Mouse (Mus musculus) spleen, adult 2 months (tissue): Measurements from ENCODE around the gene Bbs12. TPM values are rescaled to one million over a fixed set of nuclear protein-coding genes. Genes with fewer than 3 reads are reported as not detected.

ENCODE experiments used
- DNase-seq, 2 experiments: peaks; one replicate each; pipeline versions ENCODE4 v3.0.0 to v3.0.0-alpha.2; 2012 to 2021; ENCODE audit warnings: low spot score in 2 of 2, low read depth in 1 of 2
- H3K27ac ChIP-seq: fragments of 200-500 bp; 2 replicates; pipeline ENCODE4 v1.5.1; 2012; ENCODE audit warnings: low read length, inconsistent platforms; ENCODE audit not compliant: insufficient read depth
- H3K27me3 ChIP-seq: fragments of 200-500 bp; 2 replicates; pipeline ENCODE4 v1.6.1; 2012; ENCODE audit warnings: mild to moderate bottlenecking, moderate library complexity, low read length, inconsistent platforms; ENCODE audit not compliant: control insufficient read depth, insufficient read depth
- H3K36me3 ChIP-seq: fragments of 200-500 bp; 2 replicates; pipeline ENCODE4 v1.6.1; 2012; ENCODE audit warnings: mild to moderate bottlenecking, low read length, inconsistent platforms; ENCODE audit not compliant: control insufficient read depth, insufficient read depth
- H3K4me1 ChIP-seq: fragments of 200-500 bp; 2 replicates; pipeline ENCODE4 v1.6.1; 2011; ENCODE audit warnings: inconsistent platforms; ENCODE audit not compliant: control insufficient read depth, insufficient read depth, insufficient read length
- H3K4me3 ChIP-seq: fragments of 200-500 bp; 2 replicates; pipeline ENCODE4 v1.5.1; 2011; ENCODE audit warnings: mild to moderate bottlenecking, inconsistent platforms; ENCODE audit not compliant: insufficient read depth, insufficient read length; ENCODE audit errors: extremely low read depth
- CTCF ChIP-seq: fragments of 200-500 bp; IDR thresholded peaks from 2 replicates; pipeline ENCODE4 v1.5.1; 2011; ENCODE audit warnings: mild to moderate bottlenecking, inconsistent platforms; ENCODE audit not compliant: insufficient read depth, insufficient read length, insufficient replicate concordance; ENCODE audit errors: extremely low read depth
- POLR2A ChIP-seq: fragments of 200-500 bp; IDR thresholded peaks from 2 replicates; pipeline ENCODE4 v1.6.1; 2011; ENCODE audit warnings: low read depth, low read length, inconsistent platforms
- whole genome bisulfite sequencing: fragments of 180-500 bp; shearing (Covaris S2); methylation state at CpG from one replicate; pipeline ENCODE4 v1.1.7; 2018; 5-methylcytosine and 5-hydroxymethylcytosine counted together
- polyA plus RNA-seq: library from polyadenylated mRNA; depleted of rRNA; stranded (reverse); fragments of >200 nt; gene quantifications from 2 replicates; pipeline ENCODE4 v1.2.3, GENCODE M21; 2012; rRNA removed

Bbs12 gene
- polyA plus RNA-seq, 1 experiment = 0.54 TPM

GRCm38 (mm10) chr3:37354737-37355136 lies 42.4 kb downstream of the Bbs12 start:
- Histone ChIP-seq H3K27ac (no peak overlapping the region), H3K4me3 (no peak overlapping the region)

GRCm38 (mm10) chr3:37360729-37361128 lies 48.4 kb downstream of the Bbs12 start:
- Histone ChIP-seq H3K4me1 (no peaks in the 10 kb centered on the region), H3K36me3 (no peaks in the 10 kb centered on the region), H3K27me3 (no peaks in the 10 kb centered on the region), H3K27ac (no peak overlapping the region), H3K4me3 (no peak overlapping the region)
- DNase-seq = no peak
- 34% methylated on average over 9 of the region's 9 CpGs for WGBS
- TF ChIP-seq CTCF (no peak), POLR2A (no peak)

More at GRCm38 (mm10) chr3:37354737-37355136, 42.4 kb downstream of the Bbs12 start:
- WGBS = 91% methylated on average over 1 of the region's 1 CpGs
- Histone ChIP-seq H3K36me3 (no peaks in the 10 kb centered on the region), H3K4me1 (no peaks in the 10 kb centered on the region), H3K27me3 (no peaks in the 10 kb centered on the region)
- DNase-seq = no peak
- no peak for TF ChIP-seq CTCF
- TF ChIP-seq POLR2A = no peak

- H3K27ac ChIP-seq = no peak overlapping the region
- WGBS = 80% methylated on average over 4 of the region's 4 CpGs
These were observed 52.8 kb downstream of the Bbs12 start for GRCm38 (mm10) chr3:37365144-37365543.

GRCm38 (mm10) chr3:37365976-37366375 lies 53.6 kb downstream of the Bbs12 start:
- TF ChIP-seq POLR2A = no peak
- no peak for TF ChIP-seq CTCF

More at GRCm38 (mm10) chr3:37365144-37365543, 52.8 kb downstream of the Bbs12 start:
- no peak for DNase-seq
- Histone ChIP-seq H3K4me1 (no peaks in the 10 kb centered on the region), H3K36me3 (no peaks in the 10 kb centered on the region), H3K27me3 (no peaks in the 10 kb centered on the region), H3K4me3 (no peak overlapping the region)
- TF ChIP-seq POLR2A (no peak), CTCF (no peak)

GRCm38 (mm10) chr3:37366381-37367053 lies 54.2 kb downstream of the Bbs12 start:
- Histone ChIP-seq H3K27me3 (no peaks in the 10 kb centered on the region), H3K4me1 (no peaks in the 10 kb centered on the region), H3K4me3 (no peak overlapping the region), H3K36me3 (no peaks in the 10 kb centered on the region), H3K27ac (no peak overlapping the region; the same call in 1 of the 2 replicates)
- no peak for DNase-seq
- 57% methylated on average over 4 of the region's 4 CpGs for WGBS
- no peak for TF ChIP-seq CTCF
- no peak for TF ChIP-seq POLR2A

More at GRCm38 (mm10) chr3:37365976-37366375, 53.6 kb downstream of the Bbs12 start:
- WGBS = 66% methylated on average over 3 of the region's 3 CpGs
- H3K27ac ChIP-seq = no peak overlapping the region
- no peaks in the 10 kb centered on the region for H3K36me3 ChIP-seq
- no peak overlapping the region for H3K4me3 ChIP-seq
- no peak for DNase-seq
- no peaks in the 10 kb centered on the region for H3K27me3 ChIP-seq
- no peaks in the 10 kb centered on the region for H3K4me1 ChIP-seq

GRCm38 (mm10) chr3:37370407-37370806 lies 58.1 kb downstream of the Bbs12 start:
- TF ChIP-seq CTCF (no peak), POLR2A (no peak)
- DNase-seq = no peak
- 26% methylated on average over 4 of the region's 4 CpGs for WGBS
- Histone ChIP-seq H3K27ac (no peak overlapping the region), H3K4me1 (no peaks in the 10 kb centered on the region), H3K27me3 (no peaks in the 10 kb centered on the region), H3K36me3 (no peaks in the 10 kb centered on the region), H3K4me3 (no peak overlapping the region)

Other genes with a start within 250 kb of the Bbs12 start
- gene Adad1, start 249.0 kb upstream of the Bbs12 start, polyA plus RNA-seq = not detected in 2 replicates
- 0.22 TPM in 1 of 2 replicates, not detected in the other for gene Il2, start 186.6 kb upstream of the Bbs12 start, polyA plus RNA-seq
- not detected in 2 replicates for gene Il21, start 79.9 kb upstream of the Bbs12 start, polyA plus RNA-seq
- 0.08 and 0.09 TPM in 2 replicates for gene Cetn4, start 154 bp downstream of the Bbs12 start, polyA plus RNA-seq
- 0.92 and 1.2 TPM in 2 replicates for gene Fgf2, start 35.8 kb downstream of the Bbs12 start, polyA plus RNA-seq
- gene Spata5, start 107.3 kb downstream of the Bbs12 start, polyA plus RNA-seq = 1.5 and 2.3 TPM in 2 replicates
- 11.6 and 16.4 TPM in 2 replicates for gene Nudt6, start 107.7 kb downstream of the Bbs12 start, polyA plus RNA-seq